In genomic region chr1:165868659-165869058, GRCm38 (mm10) we compare ENCODE assay signal across 13 mouse cellular contexts.
"Had no signal": no experiment of that assay in that cellular context is flagged by ENCODE, and none has a peak within 500 bp of the region (broad histone marks: within the 10 kb centered on the region; RNA-seq: fewer than 3 reads in every experiment).

No protein-coding gene starts in this region.

- DNase-seq: kidney, adult 18-20 months; kidney, postnatal 10 days; kidney, postnatal 4 days; retina, postnatal 1 day; right cerebral cortex, postnatal 14 days; thymus, postnatal 4 days had no signal

- ATAC-seq: midbrain, embryonic 16.5 days had no signal

- H3K27ac ChIP-seq: layer of hippocampus, adult 2 months; left cerebral cortex, adult 2 months; limb, embryonic 10.5 days; lung, embryonic 15.5 days; midbrain, embryonic 10.5 days; neural tube, embryonic 13.5 days had no signal

- H3K4me3 ChIP-seq: layer of hippocampus, adult 2 months; left cerebral cortex, adult 2 months; limb, embryonic 10.5 days; lung, embryonic 15.5 days; midbrain, embryonic 10.5 days; neural tube, embryonic 13.5 days had no signal

- H3K27me3 ChIP-seq: lung, embryonic 15.5 days; neural tube, embryonic 13.5 days had no signal

- H3K9me3 ChIP-seq: limb, embryonic 10.5 days; lung, embryonic 15.5 days; midbrain, embryonic 10.5 days; neural tube, embryonic 13.5 days had no signal

- H3K4me2 ChIP-seq: lung, embryonic 15.5 days; neural tube, embryonic 13.5 days had no signal

- H3K36me3 ChIP-seq: lung, embryonic 15.5 days had no signal

- H3K9ac ChIP-seq: lung, embryonic 15.5 days; neural tube, embryonic 13.5 days had no signal
